Mouse (Mus musculus) fibroblast of lung, adult 2 months (primary cell): Measurements from ENCODE around the gene Tox2.

Experiments
- DNase-seq: peaks from one replicate; pipeline ENCODE4 v3.0.0-alpha.2; 2011; ENCODE audit warnings: low read depth

The Tox2 gene

GRCm38 (mm10) chr2:163323163-163323562 is 120.2 kb downstream of the Tox2 start:
- DNase-seq: no peak

GRCm38 (mm10) chr2:163330742-163331141 is 127.8 kb downstream of the Tox2 start:
- DNase-seq: no peak

GRCm38 (mm10) chr2:163331423-163331822 is 128.5 kb downstream of the Tox2 start:
- no peak for DNase-seq

GRCm38 (mm10) chr2:163332368-163333055 is 129.6 kb downstream of the Tox2 start:
- peak; percentile 63 for DNase-seq

DNA sequence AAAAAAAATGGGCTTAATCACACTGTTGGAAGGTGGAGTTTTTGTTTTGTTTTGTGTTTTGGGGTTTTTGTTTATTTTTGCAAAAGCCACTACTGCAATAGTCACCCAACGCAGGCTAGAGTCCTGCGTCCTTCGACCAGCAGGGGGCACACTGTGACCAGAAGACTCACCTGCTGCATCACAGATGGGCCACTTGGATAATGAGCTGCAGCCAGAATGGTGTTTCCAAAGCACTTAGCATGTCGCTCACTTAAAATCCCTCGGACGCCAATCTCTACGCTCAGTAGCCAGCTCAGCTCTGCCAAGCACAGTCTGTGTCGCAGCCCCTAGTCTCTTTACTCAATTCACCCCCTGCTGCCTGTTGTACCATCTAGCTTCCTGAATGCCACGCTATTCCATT is 137.3 kb downstream of the Tox2 start:
- peak; percentile 54 for DNase-seq

GRCm38 (mm10) chr2:163343671-163344070 is 140.7 kb downstream of the Tox2 start:
- no peak for DNase-seq

DNA sequence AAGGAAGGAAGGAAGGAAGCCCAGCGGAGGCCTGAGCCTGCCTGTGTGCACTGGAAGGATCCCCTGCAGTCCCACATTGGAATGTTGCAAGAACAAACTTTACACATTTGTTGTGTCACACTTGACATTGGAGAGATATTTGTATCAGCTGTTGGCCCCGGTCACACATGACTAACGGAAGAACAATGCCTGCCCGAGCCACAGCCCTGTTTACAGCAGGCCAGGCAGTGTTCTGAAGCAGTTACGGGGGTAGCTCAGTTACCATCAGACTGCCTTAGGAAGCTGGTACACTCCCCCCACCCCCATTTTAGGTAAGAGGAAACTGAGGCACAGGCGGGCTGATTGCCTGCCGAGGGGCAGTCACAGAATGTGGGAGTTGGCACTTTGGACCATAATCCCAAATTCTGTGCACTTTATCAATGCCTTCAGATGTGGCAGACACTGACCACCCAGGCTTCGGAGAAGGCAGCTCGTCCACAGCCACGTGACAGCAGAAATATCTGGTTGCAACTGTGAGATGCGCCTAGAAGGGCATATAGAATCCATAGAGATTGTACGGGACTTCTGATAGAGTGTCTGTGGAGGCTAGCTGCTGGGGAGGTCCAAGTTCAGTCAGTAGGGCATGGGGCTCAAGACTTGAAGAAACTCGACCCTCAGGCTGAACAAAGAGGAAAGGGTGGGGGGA is 142.2 kb downstream of the Tox2 start:
- DNase-seq: no peak

DNA sequence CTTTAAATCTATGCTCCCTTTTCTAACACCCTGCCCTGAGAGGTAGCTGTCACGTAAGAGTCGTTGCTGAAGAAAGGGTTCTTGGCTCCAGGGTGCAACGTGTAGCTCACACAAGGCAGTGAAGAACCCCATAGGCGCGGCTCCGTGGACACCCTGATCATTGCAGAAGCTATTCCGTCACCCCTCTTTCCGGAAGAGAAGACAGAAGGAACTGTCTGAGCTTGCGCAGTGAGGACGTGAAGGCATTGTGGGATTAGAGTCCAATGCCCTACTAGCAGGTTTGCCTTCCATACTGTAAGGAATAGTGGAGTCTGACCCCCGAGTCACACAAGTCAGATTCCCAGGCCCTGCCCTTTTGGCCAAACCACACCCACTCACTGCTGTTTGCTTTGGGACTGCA is 143.6 kb downstream of the Tox2 start:
- no peak for DNase-seq

- peak; percentile 70 for DNase-seq
Observed at GRCm38 (mm10) chr2:163347517-163348184, 144.7 kb downstream of the Tox2 start.

GRCm38 (mm10) chr2:163348677-163349076 is 145.8 kb downstream of the Tox2 start:
- DNase-seq: no peak

DNA sequence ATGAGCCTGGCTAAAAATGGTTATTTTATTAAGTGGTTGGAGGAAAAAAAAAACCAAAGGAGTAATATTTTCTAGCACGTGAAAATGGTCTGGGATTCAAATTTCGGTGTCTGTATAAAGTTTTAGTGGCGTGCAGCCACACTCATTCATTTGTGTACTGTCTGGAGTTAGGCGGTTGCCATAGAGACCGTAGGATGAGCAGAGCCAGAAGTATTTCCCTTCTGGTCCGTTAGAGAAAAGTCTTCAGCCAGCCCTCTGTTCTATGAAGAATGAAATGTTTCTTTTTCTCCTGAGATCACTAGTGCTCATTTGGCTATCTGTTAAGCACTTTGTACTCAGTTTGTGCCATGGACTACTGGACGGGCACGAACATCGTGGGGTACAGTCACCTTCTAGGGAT is 146.5 kb downstream of the Tox2 start:
- DNase-seq: peak; percentile 84

- no peak for DNase-seq
Observed at GRCm38 (mm10) chr2:163350443-163350842, 147.5 kb downstream of the Tox2 start.

- DNase-seq: peak; percentile 52
Observed at GRCm38 (mm10) chr2:163353731-163354130, 150.8 kb downstream of the Tox2 start.

DNA sequence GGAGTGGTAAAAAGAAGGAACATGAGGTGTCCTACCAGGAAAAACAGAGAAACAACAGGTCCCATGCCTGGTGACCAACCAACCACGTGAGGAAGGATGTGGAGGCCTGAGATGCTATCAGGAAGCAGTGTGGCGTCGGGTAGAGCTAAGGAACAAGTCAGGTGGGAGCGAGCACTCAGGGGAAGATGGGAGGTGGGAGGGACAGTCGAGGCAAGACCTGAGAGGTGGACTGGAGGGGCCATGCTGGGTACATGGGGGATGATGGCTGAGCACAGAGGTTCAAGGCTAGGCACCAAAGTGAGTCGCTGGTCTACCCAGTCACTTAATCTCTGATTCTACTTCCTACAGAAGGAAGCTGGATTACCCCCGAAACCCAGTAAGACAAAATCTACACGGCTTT is 152.7 kb downstream of the Tox2 start:
- DNase-seq: no peak

DNA sequence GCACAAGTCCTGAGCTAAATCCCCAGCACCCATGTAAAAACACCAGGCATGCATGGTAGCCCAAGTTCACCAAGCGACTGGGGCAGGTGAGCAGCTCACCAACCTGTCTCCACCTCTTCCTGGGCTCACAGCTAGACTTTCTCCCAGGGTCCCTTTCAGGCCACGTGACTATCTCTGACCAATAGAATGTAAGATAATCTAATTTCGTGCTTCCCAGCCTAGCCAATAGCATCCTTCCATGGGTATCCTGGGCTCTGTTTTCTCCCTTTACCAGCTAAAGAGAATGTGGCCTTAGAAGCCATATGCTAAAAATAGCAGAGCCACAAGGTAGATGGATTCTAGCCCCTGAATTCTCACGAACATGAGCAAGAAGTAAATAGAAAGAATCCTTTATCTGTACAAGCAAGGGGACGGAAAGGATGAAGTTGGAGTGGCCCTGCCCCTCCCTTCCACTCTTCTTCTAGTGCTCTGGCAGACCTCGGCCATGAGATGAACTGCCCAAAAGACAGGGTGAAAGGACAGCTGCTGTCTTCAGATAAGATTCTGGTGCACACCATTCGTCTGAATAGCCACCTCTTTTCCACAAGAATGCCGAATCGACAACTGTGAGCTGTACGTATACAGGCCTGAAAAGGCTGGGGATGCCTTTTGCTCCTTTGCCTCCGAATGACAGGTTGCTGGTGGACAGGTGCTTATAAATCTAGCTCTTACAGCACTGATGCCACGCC is 153.4 kb downstream of the Tox2 start:
- no peak for DNase-seq

- no peak for DNase-seq
Observed at GRCm38 (mm10) chr2:163358662-163359061, 155.7 kb downstream of the Tox2 start.

DNA sequence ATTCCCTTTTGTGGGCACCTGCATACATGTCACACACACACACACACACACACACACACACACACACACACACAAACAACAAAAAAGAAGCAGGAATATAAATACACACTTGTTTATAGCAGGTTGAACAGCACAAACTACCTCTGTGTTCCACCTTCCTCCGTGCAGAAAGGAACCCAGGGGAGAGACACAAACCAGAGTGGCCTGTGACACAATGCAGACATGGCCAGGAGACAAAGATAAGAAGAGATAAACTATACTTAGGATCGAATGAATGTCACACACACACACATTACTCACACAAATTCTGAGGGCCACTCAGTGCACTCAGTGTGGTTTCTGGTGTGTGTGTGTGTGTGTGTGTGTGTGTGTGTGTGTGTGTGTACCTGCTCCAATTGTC is 156.3 kb downstream of the Tox2 start:
- DNase-seq: no peak

GRCm38 (mm10) chr2:163360858-163361623 is 158.1 kb downstream of the Tox2 start:
- DNase-seq: no peak

- no peak for DNase-seq
Observed at GRCm38 (mm10) chr2:163362940-163363921, 160.3 kb downstream of the Tox2 start.

DNA sequence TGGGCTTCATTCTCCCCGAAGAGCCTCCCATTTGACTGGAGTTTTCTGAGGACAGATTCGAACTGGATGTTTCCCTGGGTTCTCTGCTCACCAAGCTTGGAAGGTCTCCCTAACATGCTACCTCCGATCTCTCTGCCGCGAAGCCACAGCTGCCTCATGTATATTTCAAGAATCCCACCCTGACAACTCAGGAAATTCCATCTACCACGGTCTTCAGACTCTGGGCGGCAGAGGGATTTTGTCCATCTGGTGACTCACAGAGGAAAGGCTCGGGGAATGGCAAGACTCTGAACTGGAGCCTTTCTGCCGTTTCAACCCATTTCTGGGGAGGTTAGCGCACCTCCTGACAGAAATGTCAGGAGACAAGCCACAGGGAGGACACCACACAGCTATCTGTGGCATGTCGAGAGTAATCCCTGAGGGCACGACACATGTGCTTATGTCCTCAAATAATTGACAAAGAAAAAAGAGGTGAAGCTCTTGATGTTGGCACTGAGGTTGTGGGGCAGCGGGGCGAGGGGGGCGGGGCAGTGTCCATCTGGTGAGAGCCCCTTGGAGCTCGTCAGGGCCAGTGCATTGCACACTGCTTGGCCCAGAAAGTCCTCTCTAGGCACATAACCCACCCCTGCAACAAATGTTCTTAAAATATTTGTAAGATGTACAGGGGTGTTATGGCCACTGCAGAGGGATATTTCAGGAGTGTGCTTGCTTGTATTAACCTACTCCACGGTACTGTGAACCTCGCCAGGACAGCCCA is 162.0 kb downstream of the Tox2 start:
- peak; percentile 45 for DNase-seq
